Mouse (Mus musculus) hindbrain, embryonic 10.5 days (tissue): Measurements from ENCODE around the gene Ikbip. TPM values are rescaled to one million over a fixed set of nuclear protein-coding genes. Genes with fewer than 3 reads are reported as not detected.

ENCODE experiments used
- DNase-seq: peaks from one replicate; pipeline ENCODE4 v3.0.0-alpha.2; 2017; ENCODE audit warnings: low spot score
- H3K27ac ChIP-seq: fragments of 300-500 bp; sonication (generic); 2 replicates; pipeline ENCODE4 v1.5.1; 2016; ENCODE audit warnings: mild to moderate bottlenecking, moderate library complexity
- H3K27me3 ChIP-seq: fragments of 300-500 bp; sonication (generic); 2 replicates; pipeline ENCODE4 v1.6.1; 2016; ENCODE audit warnings: mild to moderate bottlenecking; ENCODE audit not compliant: poor library complexity, insufficient read depth, severe bottlenecking
- H3K36me3 ChIP-seq: fragments of 300-500 bp; sonication (generic); 2 replicates; pipeline ENCODE4 v1.6.1; 2016; ENCODE audit warnings: mild to moderate bottlenecking, moderate library complexity
- H3K4me1 ChIP-seq: fragments of 300-500 bp; sonication (generic); replicated peaks from 2 replicates; pipeline ENCODE4 v1.6.1; 2016; ENCODE audit warnings: mild to moderate bottlenecking
- H3K4me3 ChIP-seq: fragments of 300-500 bp; sonication (generic); 2 replicates; pipeline ENCODE4 v1.5.1; 2016; ENCODE audit warnings: mild to moderate bottlenecking, moderate library complexity
- H3K9me3 ChIP-seq: fragments of 300-500 bp; sonication (generic); 2 replicates; pipeline ENCODE4 v1.6.1; 2016; ENCODE audit warnings: mild to moderate bottlenecking, moderate library complexity
- WGBS: fragments of 180-500 bp; shearing (Covaris S2); methylation state at CpG from one replicate; pipeline ENCODE4 v1.1.7; 2016; 5-methylcytosine and 5-hydroxymethylcytosine counted together
- polyA plus RNA-seq: library from polyadenylated mRNA; unstranded; fragments of >200 nt; fragmentation: Nextera tagmentation; extraction: Ambion mirVana; gene quantifications from 2 replicates; pipeline ENCODE4 v1.2.1, GENCODE M21; 2016

Ikbip gene
- polyA plus RNA-seq, 1 experiment from 2014 or later, result 19.5 TPM

GRCm38 (mm10) chr10:91092812-91093211 is 10.1 kb downstream of the Ikbip start:
- Histone ChIP-seq H3K27ac (no peak overlapping the region), H3K9me3 (no peaks in the 10 kb centered on the region), H3K4me1 (no peaks in the 10 kb centered on the region), H3K4me3 (no peak overlapping the region), H3K36me3 (peaks cover 7% of the 10 kb centered on the region; the same call in 1 of the 2 replicates), H3K27me3 (no peaks in the 10 kb centered on the region)
- DNase-seq, result no peak
- WGBS, result 85% methylated on average over 4 of the region's 4 CpGs

GRCm38 (mm10) chr10:91094251-91095104 is 11.7 kb downstream of the Ikbip start:
- 92% methylated on average over 15 of the region's 15 CpGs for WGBS
- H3K27me3 ChIP-seq, result no peaks in the 10 kb centered on the region
- no peak for DNase-seq
- no peak overlapping the region for H3K4me3 ChIP-seq
- peaks cover 7% of the 10 kb centered on the region; the same call in 1 of the 2 replicates for H3K36me3 ChIP-seq
- H3K9me3 ChIP-seq, result no peaks in the 10 kb centered on the region
- no peak overlapping the region for H3K27ac ChIP-seq
- H3K4me1 ChIP-seq, result no peaks in the 10 kb centered on the region

- WGBS, result 91% methylated on average over 8 of the region's 8 CpGs
- Histone ChIP-seq H3K27me3 (no peaks in the 10 kb centered on the region), H3K9me3 (no peaks in the 10 kb centered on the region), H3K36me3 (peaks cover 21% of the 10 kb centered on the region), H3K4me1 (no peaks in the 10 kb centered on the region), H3K27ac (no peak overlapping the region), H3K4me3 (no peak overlapping the region)
- DNase-seq, result no peak
Observed at GRCm38 (mm10) chr10:91098056-91098455, 15.3 kb downstream of the Ikbip start.

DNA sequence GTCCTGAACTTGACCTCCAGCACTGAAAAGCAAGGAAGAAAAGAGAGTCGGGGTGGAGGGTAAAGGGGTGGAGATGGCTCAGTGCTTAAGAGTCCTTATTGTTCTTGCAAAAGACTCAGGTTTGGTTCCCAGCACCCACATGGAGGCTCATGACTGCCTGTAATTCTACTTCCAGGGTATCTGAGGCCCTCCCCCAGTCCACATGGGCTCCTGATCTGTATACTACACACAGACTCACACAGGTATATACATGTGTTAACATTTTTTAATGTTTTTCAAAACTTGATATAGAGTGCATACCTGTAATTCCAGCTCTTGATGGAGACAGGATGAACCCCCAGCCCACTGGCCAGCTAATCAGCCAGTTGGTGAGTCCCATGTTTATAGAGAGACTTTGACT is 17.4 kb downstream of the Ikbip start:
- DNase-seq, result no peak
- no peak overlapping the region for H3K4me3 ChIP-seq
- no peaks in the 10 kb centered on the region for H3K27me3 ChIP-seq
- H3K9me3 ChIP-seq, result no peaks in the 10 kb centered on the region
- H3K27ac ChIP-seq, result no peak overlapping the region
- peaks cover 14% of the 10 kb centered on the region for H3K36me3 ChIP-seq
- 86% methylated on average over 1 of the region's 1 CpGs for WGBS
- H3K4me1 ChIP-seq, result no peaks in the 10 kb centered on the region

DNA sequence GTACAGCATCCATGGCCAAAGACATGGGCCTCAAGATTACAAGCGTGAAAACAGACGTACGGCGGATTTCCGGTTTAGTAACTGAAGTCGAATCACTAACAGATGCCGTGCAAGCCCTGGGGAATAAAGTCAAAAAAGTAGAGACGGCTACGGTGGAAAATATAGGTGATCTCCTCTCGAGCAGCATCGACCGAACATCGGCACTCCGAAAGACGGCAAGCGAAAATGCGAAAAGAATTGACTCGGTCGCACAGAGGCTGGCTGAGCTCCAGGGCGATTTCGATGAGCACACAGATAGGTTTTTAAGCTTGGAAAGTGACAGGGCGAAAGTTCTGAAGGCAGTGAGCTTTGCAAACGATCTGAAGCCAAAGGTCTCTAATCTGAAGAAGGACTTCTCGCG is 19.2 kb downstream of the Ikbip start:
- Histone ChIP-seq H3K4me1 (no peaks in the 10 kb centered on the region), H3K27me3 (no peaks in the 10 kb centered on the region), H3K36me3 (peaks cover 14% of the 10 kb centered on the region), H3K9me3 (no peaks in the 10 kb centered on the region), H3K27ac (no peak overlapping the region), H3K4me3 (no peak overlapping the region)
- DNase-seq, result no peak
- 94% methylated on average over 25 of the region's 25 CpGs for WGBS

GRCm38 (mm10) chr10:91102799-91103590 is 20.3 kb downstream of the Ikbip start:
- no peak for DNase-seq
- no peaks in the 10 kb centered on the region for H3K9me3 ChIP-seq
- peaks cover 14% of the 10 kb centered on the region for H3K36me3 ChIP-seq
- H3K27me3 ChIP-seq, result no peaks in the 10 kb centered on the region
- 90% methylated on average over 14 of the region's 14 CpGs for WGBS
- no peak overlapping the region for H3K4me3 ChIP-seq
- no peak overlapping the region for H3K27ac ChIP-seq
- H3K4me1 ChIP-seq, result no peaks in the 10 kb centered on the region

DNA sequence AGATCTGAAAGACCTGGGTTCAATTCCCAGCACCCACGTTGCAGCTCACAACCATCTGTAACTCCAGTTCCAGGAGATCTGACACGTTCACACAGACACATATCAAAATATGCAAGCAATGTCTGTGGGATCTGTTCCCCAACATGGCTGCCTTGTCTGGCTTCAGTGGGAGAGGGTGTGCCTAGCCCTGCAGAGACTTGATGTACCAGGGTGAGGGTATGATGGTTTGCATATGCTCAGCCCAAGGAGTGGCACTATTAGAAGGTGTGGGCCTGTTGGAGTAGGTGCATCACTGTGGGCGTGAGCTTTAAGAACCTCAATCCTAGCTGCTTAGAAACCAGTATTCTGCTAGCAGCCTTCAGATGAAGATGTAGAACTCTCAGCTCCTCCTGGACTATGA is 23.2 kb downstream of the Ikbip start:
- H3K36me3 ChIP-seq, result peaks cover 14% of the 10 kb centered on the region
- no peaks in the 10 kb centered on the region for H3K27me3 ChIP-seq
- no peak overlapping the region for H3K4me3 ChIP-seq
- no peaks in the 10 kb centered on the region for H3K4me1 ChIP-seq
- H3K27ac ChIP-seq, result no peak overlapping the region
- DNase-seq, result no peak
- H3K9me3 ChIP-seq, result no peaks in the 10 kb centered on the region
- WGBS, result 89% methylated on average over 3 of the region's 3 CpGs

GRCm38 (mm10) chr10:91109841-91110240 is 27.1 kb downstream of the Ikbip start:
- peaks cover 32% of the 10 kb centered on the region for H3K36me3 ChIP-seq
- 81% methylated on average over 4 of the region's 4 CpGs for WGBS
- DNase-seq, result no peak

GRCm38 (mm10) chr10:91116958-91117357 is 34.2 kb downstream of the Ikbip start:
- WGBS, result 94% methylated on average over 12 of the region's 12 CpGs
- Histone ChIP-seq H3K4me3 (no peak overlapping the region), H3K4me1 (peaks cover 7% of the 10 kb centered on the region), H3K36me3 (peaks cover 100% of the 10 kb centered on the region), H3K27me3 (no peaks in the 10 kb centered on the region), H3K27ac (no peak overlapping the region), H3K9me3 (peaks cover 20% of the 10 kb centered on the region; the same call in 1 of the 2 replicates)
- no peak for DNase-seq

More at GRCm38 (mm10) chr10:91109841-91110240, 27.1 kb downstream of the Ikbip start:
- Histone ChIP-seq H3K27ac (no peak overlapping the region), H3K9me3 (peaks cover 20% of the 10 kb centered on the region; the same call in 1 of the 2 replicates), H3K4me1 (no peaks in the 10 kb centered on the region), H3K27me3 (no peaks in the 10 kb centered on the region), H3K4me3 (no peak overlapping the region)

DNA sequence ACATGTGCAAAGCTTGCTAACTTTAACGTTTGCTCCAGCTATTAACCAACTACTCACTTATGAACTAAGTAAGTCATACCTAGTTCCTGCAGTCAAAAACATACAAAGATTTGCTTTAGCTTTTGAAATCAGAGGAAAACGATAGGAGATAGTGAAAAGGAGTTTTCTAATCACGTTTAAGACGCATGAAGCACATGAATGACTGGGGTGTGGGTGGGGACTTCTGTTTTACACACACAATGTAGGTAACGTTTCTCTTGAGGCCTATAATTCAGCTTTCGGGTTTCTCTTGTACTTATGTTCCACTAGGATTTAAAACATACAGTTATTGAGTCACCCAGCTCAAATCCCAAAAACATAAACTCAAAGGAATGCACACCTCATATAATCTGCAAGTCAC is 39.9 kb downstream of the Ikbip start:
- 52% methylated on average over 6 of the region's 6 CpGs for WGBS
- peaks cover 20% of the 10 kb centered on the region for H3K4me1 ChIP-seq
- no peak for DNase-seq
- no peak overlapping the region for H3K27ac ChIP-seq
- H3K27me3 ChIP-seq, result no peaks in the 10 kb centered on the region
- peaks cover 46% of the 10 kb centered on the region for H3K36me3 ChIP-seq
- H3K9me3 ChIP-seq, result no peaks in the 10 kb centered on the region
- H3K4me3 ChIP-seq, result peak overlapping the region; percentile 100

- WGBS, result 0% methylated on average over 44 of the region's 44 CpGs
- no peaks in the 10 kb centered on the region for H3K9me3 ChIP-seq
- no peaks in the 10 kb centered on the region for H3K27me3 ChIP-seq
- DNase-seq, result no peak
- H3K27ac ChIP-seq, result peak overlapping the region; percentile 96
- peaks cover 20% of the 10 kb centered on the region for H3K4me1 ChIP-seq
- peaks cover 39% of the 10 kb centered on the region for H3K36me3 ChIP-seq
- peak overlapping the region; percentile 100 for H3K4me3 ChIP-seq
Observed at GRCm38 (mm10) chr10:91123281-91123827, 40.6 kb downstream of the Ikbip start.

DNA sequence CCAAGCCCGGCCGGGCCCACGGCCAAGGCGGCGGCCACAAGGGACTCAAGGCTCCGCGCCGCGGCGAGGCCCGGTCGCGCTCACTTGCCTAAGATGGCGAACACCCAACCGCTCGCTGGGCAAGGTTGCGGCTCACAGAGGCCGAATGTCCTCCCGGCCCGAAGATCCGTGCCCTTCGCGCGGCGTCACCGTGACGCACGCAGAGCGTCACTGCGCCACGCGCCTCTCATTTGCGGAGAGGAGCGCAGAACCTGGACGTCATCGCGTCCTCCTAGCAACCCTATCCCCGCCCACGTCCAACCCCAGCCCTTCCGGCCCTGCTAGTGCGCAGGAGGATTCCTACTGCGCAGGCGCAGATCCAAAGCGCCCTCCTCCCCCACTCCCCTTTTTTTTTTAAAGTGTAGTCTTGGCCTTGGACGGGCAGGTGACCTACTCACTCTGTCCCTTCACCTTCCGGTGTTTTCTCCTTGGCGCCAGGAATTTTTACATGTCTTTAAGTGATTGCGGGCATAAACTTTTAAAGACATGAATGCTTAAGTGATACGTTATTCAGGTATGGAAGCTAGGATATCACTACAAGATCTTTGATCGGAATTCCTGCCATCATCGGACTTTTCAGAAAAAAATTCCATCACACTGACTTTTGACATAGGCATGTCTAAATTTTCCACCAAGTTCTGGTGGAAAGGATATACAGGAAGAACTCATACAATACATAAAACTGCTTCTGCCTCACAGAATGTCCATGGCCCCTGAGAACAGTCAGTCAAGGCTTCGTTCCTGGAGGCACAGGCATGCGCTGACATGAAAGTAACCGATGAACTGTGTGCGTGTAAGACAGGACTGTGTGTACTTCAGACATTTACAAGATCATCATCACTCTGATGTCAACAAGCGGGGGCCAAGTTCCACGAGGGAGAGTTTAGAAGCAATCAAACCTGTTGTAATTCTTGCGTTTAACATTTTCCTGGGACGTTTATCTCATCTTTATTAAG is 41.4 kb downstream of the Ikbip start, which contains the start of gene Slc25a3:
Gene Slc25a3, minus strand, starts transcription at position 232 of the 995 bp plus-strand sequence.
- WGBS, result 15% methylated on average over 59 of the region's 59 CpGs
- Histone ChIP-seq H3K4me1 (peaks cover 20% of the 10 kb centered on the region), H3K4me3 (peak within 1 kb of the TSS; percentile 100), H3K27me3 (no peaks in the 10 kb centered on the region), H3K36me3 (peaks cover 31% of the 10 kb centered on the region), H3K27ac (peak within 1 kb of the TSS; percentile 96), H3K9me3 (no peaks in the 10 kb centered on the region)
- peak; percentile 98 for DNase-seq
